Mouse (Mus musculus) lung, postnatal 0 days (tissue): ENCODE data around the gene Lhfp.

Experiments
- CTCF ChIP-seq: IDR thresholded peaks from 2 replicates; pipeline ENCODE4 v1.5.1; 2016; ENCODE audit warnings: antibody characterized with exemption, mild to moderate bottlenecking
- EP300 ChIP-seq: IDR thresholded peaks from 2 replicates; pipeline ENCODE4 v1.6.1; 2016; ENCODE audit warnings: antibody characterized with exemption, mild to moderate bottlenecking, control low read depth

- TF ChIP-seq CTCF (no peak), EP300 (no peak)
Measured at GRCm38 (mm10) chr3:52999996-53000395, 41.3 kb upstream of the Lhfp start.
